Mouse (Mus musculus) intestine, postnatal 0 days (tissue): ENCODE results near the gene Kdr. TPM values are rescaled to one million over a fixed set of nuclear protein-coding genes. Genes with fewer than 3 reads are reported as not detected.

ENCODE experiments used
- ATAC-seq: fragments of 200-750 bp; cut with Nextera tagmentation; 2 replicates; pipeline ENCODE4 v1.8.0; 2017; ENCODE audit warnings: mild to moderate bottlenecking, moderate TSS enrichment, moderate library complexity
- H3K27ac ChIP-seq: fragments of 300-500 bp; sonication (generic); 2 replicates; pipeline ENCODE4 v1.5.1; 2014; ENCODE audit warnings: mild to moderate bottlenecking, low read depth, low read length, moderate library complexity
- H3K27me3 ChIP-seq: fragments of 300-500 bp; sonication (generic); replicated peaks from 2 replicates; pipeline ENCODE4 v1.6.1; 2014; ENCODE audit warnings: low read length, mixed read lengths; ENCODE audit not compliant: control insufficient read depth, insufficient read depth
- H3K36me3 ChIP-seq: fragments of 300-500 bp; sonication (generic); 2 replicates; pipeline ENCODE4 v1.6.1; 2014; ENCODE audit warnings: mild to moderate bottlenecking, moderate library complexity; ENCODE audit not compliant: control insufficient read depth, insufficient read depth
- H3K4me1 ChIP-seq: fragments of 300-500 bp; sonication (generic); replicated peaks from 2 replicates; pipeline ENCODE4 v1.6.1; 2014; ENCODE audit warnings: antibody characterized with exemption, low read length, mixed read lengths; ENCODE audit not compliant: control insufficient read depth, insufficient read depth
- H3K4me2 ChIP-seq: fragments of 300-500 bp; sonication (generic); replicated peaks from 2 replicates; pipeline ENCODE4 v1.6.1; 2014; ENCODE audit warnings: low read depth, mild to moderate bottlenecking, moderate library complexity
- H3K4me3 ChIP-seq: fragments of 300-500 bp; sonication (generic); 2 replicates; pipeline ENCODE4 v1.5.1; 2014; ENCODE audit warnings: low read depth, low read length
- H3K9ac ChIP-seq: fragments of 300-500 bp; sonication (generic); 2 replicates; pipeline ENCODE4 v1.6.1; 2014; ENCODE audit warnings: mild to moderate bottlenecking, low read depth, low read length
- H3K9me3 ChIP-seq: fragments of 300-500 bp; sonication (generic); 2 replicates; pipeline ENCODE4 v1.6.1; 2016; ENCODE audit warnings: mixed run types; ENCODE audit not compliant: control insufficient read depth
- CTCF ChIP-seq: sonication (generic); IDR thresholded peaks from 2 replicates; pipeline ENCODE4 v1.5.1; 2016; ENCODE audit warnings: low read depth, mild to moderate bottlenecking, control low read depth, antibody characterized with exemption, moderate library complexity
- WGBS: fragments of 180-500 bp; shearing (Covaris S2); extraction: QIAGEN DNeasy Blood & Tissue Kit; methylation state at CpG from one replicate; pipeline ENCODE4 v1.1.7; 2014; 5-methylcytosine and 5-hydroxymethylcytosine counted together
- polyA plus RNA-seq: library from polyadenylated mRNA; unstranded; fragments of >200 nt; fragmentation: Nextera tagmentation; extraction: Ambion mirVana; gene quantifications from 2 replicates; pipeline ENCODE4 v1.2.1, GENCODE M21; 2015

Kdr gene
- polyA plus RNA-seq, 1 experiment from 2014 or later: 10.4 TPM

- Histone ChIP-seq H3K9ac (no peak overlapping the region), H3K27ac (no peak overlapping the region), H3K4me3 (no peak overlapping the region), H3K36me3 (no peaks in the 10 kb centered on the region), H3K27me3 (no peaks in the 10 kb centered on the region), H3K4me2 (no peak overlapping the region), H3K9me3 (no peaks in the 10 kb centered on the region), H3K4me1 (no peaks in the 10 kb centered on the region)
- no peak for ATAC-seq
- 89% methylated on average over 12 of the region's 12 CpGs for WGBS
- no peak for TF ChIP-seq CTCF
These were observed 15.7 kb downstream of the Kdr start for GRCm38 (mm10) chr5:75962558-75962957.

- H3K4me3 ChIP-seq: no peak overlapping the region
- H3K27me3 ChIP-seq: no peaks in the 10 kb centered on the region
- H3K4me1 ChIP-seq: no peaks in the 10 kb centered on the region
- H3K9ac ChIP-seq: no peak overlapping the region
- no peaks in the 10 kb centered on the region for H3K9me3 ChIP-seq
- H3K36me3 ChIP-seq: no peaks in the 10 kb centered on the region
- no peak for TF ChIP-seq CTCF
- no peak overlapping the region for H3K4me2 ChIP-seq
- ATAC-seq: no peak
- H3K27ac ChIP-seq: no peak overlapping the region
- 72% methylated on average over 19 of the region's 19 CpGs for WGBS
These were observed 16.4 kb downstream of the Kdr start for GRCm38 (mm10) chr5:75961741-75962469.

- TF ChIP-seq CTCF: no peak
- Histone ChIP-seq H3K9me3 (no peaks in the 10 kb centered on the region), H3K4me1 (no peaks in the 10 kb centered on the region), H3K27ac (no peak overlapping the region), H3K9ac (no peak overlapping the region), H3K27me3 (no peaks in the 10 kb centered on the region), H3K36me3 (no peaks in the 10 kb centered on the region), H3K4me3 (no peak overlapping the region), H3K4me2 (no peak overlapping the region)
- WGBS: 75% methylated on average over 3 of the region's 3 CpGs
- no peak for ATAC-seq
These were observed 18.4 kb downstream of the Kdr start for GRCm38 (mm10) chr5:75959809-75960208.

- Histone ChIP-seq H3K27ac (no peak overlapping the region), H3K9ac (no peak overlapping the region), H3K9me3 (no peaks in the 10 kb centered on the region), H3K4me3 (no peak overlapping the region), H3K4me1 (no peaks in the 10 kb centered on the region), H3K27me3 (no peaks in the 10 kb centered on the region), H3K4me2 (no peak overlapping the region), H3K36me3 (no peaks in the 10 kb centered on the region)
- TF ChIP-seq CTCF: no peak
- WGBS: 74% methylated on average over 3 of the region's 3 CpGs
- no peak for ATAC-seq
These were observed 21.7 kb downstream of the Kdr start for GRCm38 (mm10) chr5:75956526-75956925.

GRCm38 (mm10) chr5:75955876-75956275 is 22.4 kb downstream of the Kdr start:
- no peaks in the 10 kb centered on the region for H3K36me3 ChIP-seq
- H3K27me3 ChIP-seq: no peaks in the 10 kb centered on the region
- no peak for ATAC-seq
- no peak overlapping the region for H3K4me3 ChIP-seq
- H3K4me2 ChIP-seq: no peak overlapping the region
- H3K4me1 ChIP-seq: no peaks in the 10 kb centered on the region
- no peak overlapping the region for H3K27ac ChIP-seq
- TF ChIP-seq CTCF: no peak
- 86% methylated on average over 9 of the region's 9 CpGs for WGBS
- no peak overlapping the region for H3K9ac ChIP-seq
- no peaks in the 10 kb centered on the region for H3K9me3 ChIP-seq

- Histone ChIP-seq H3K27me3 (no peaks in the 10 kb centered on the region), H3K4me2 (no peak overlapping the region), H3K36me3 (no peaks in the 10 kb centered on the region), H3K4me3 (no peak overlapping the region), H3K27ac (no peak overlapping the region), H3K9me3 (no peaks in the 10 kb centered on the region), H3K4me1 (no peaks in the 10 kb centered on the region), H3K9ac (no peak overlapping the region)
- WGBS: 73% methylated on average over 3 of the region's 3 CpGs
- TF ChIP-seq CTCF: no peak
- ATAC-seq: no peak
These were observed 23.4 kb downstream of the Kdr start for GRCm38 (mm10) chr5:75954778-75955330.
